8 mouse cellular contexts compared by ENCODE assay signal in genomic region chr14:54617897-54618365, GRCm38 (mm10). TPM values are rescaled to one million over a fixed set of nuclear protein-coding genes. Genes with fewer than 3 reads are reported as not detected.
DNase-seq lines count a peak whose midpoint lies in the region; ATAC-seq and TF ChIP-seq lines count a peak whose summit lies in the region.

TSS of gene Psmb5 (minus strand) at chr14:54618022.

- peak within 1 kb of the TSS; percentile 89 for H3K9ac ChIP-seq in forebrain, embryonic 14.5 days (ENCODE audit: low read length)

- TF ChIP-seq CTCF in lung, adult 2 months (IDR thresholded peaks at IDR 0.05; ENCODE audit: insufficient read depth, low read length) = no peak

- H3K36me3 ChIP-seq in forebrain, embryonic 14.5 days (ENCODE audit: control insufficient read depth, insufficient read depth, low read length) = peaks cover 25% of the 10 kb centered on the region

- under 1% methylated on average over 25 of the region's 25 CpGs for WGBS in forebrain, embryonic 14.5 days
- WGBS in lung, adult 2 months = under 1% methylated on average over 25 of the region's 25 CpGs

- H3K9me3 ChIP-seq in forebrain, embryonic 14.5 days (replicated peaks; ENCODE audit: control insufficient read depth, low read length) = no peaks in the 10 kb centered on the region

- intact Hi-C loops in heart, postnatal 14 days (cut with DNase I) = no loop called here

- H3K4me3 ChIP-seq in forebrain, embryonic 14.5 days (ENCODE audit: low read depth, low read length) = peak within 1 kb of the TSS; percentile 90
- peak within 1 kb of the TSS; percentile 89 for H3K4me3 ChIP-seq in lung, adult 2 months (replicated peaks; ENCODE audit: extremely low read depth, low read depth, low read length)

- H3K4me2 ChIP-seq in forebrain, embryonic 14.5 days (ENCODE audit: low read length) = peak within 1 kb of the TSS; percentile 75

- peak; percentile 93 for DNase-seq in ES-CJ7 (ENCODE audit: low read depth, low spot score)
- DNase-seq in cerebellum, adult 11 months = peak; percentile 88
- peak; percentile 96 for DNase-seq in forebrain, embryonic 14.5 days (ENCODE audit: low spot score)
- peak; percentile 86 to 87 for DNase-seq in heart, postnatal 14 days
- DNase-seq in layer of hippocampus, adult 11-12 months (ENCODE audit: low spot score) = peak; percentile 91
- DNase-seq in lung, adult 2 months = peak; percentile 93
- DNase-seq in thymus, adult 18-20 months = peak; percentile 72 to 80

- no peaks in the 10 kb centered on the region for H3K27me3 ChIP-seq in forebrain, embryonic 14.5 days (replicated peaks; ENCODE audit: control insufficient read depth, insufficient read depth, low read length)

- H3K27ac ChIP-seq in forebrain, embryonic 14.5 days (ENCODE audit: low read depth, low read length) = peak within 1 kb of the TSS; percentile 60

- H3K4me1 ChIP-seq in forebrain, embryonic 14.5 days (ENCODE audit: control insufficient read depth, insufficient read depth, low read length) = peaks cover 5% of the 10 kb centered on the region; the same call in 1 of the 2 replicates
- H3K4me1 ChIP-seq in lung, adult 2 months (ENCODE audit: control insufficient read depth, insufficient read depth, low read length) = no peaks in the 10 kb centered on the region; the same call in 1 of the 2 replicates

- ATAC-seq in forebrain, embryonic 14.5 days = peak; percentile 94
- ATAC-seq in neutrophil, adult 5-6 weeks (ENCODE audit: extremely low read depth, insufficient number of reproducible peaks, low FRiP score, poor library complexity, severe bottlenecking) = peak; percentile 97

- peak; percentile 61; the same call in 1 of the 2 replicates for TF ChIP-seq POLR2A in lung, adult 2 months (IDR thresholded peaks at IDR 0.05; ENCODE audit: borderline replicate concordance, extremely low read depth, low read depth, low read length)

RNA-seq across cellular contexts. Expression of gene Psmb5, which starts in this region (rescaled TPM):
- 506 and 542 TPM in 2 replicates for polyA plus RNA-seq in forebrain, embryonic 14.5 days (2014; fragmentation: Nextera tagmentation; extraction: Ambion mirVana)
- total RNA-seq in heart, postnatal 14 days (2021) = 100 to 1,000 TPM; 186 to 196 TPM
- 129 and 146 TPM in 2 replicates for polyA plus RNA-seq in lung, adult 2 months (2012; rRNA removed)
- total RNA-seq in neutrophil, adult 5-6 weeks (2017) = 24.0 and 29.1 TPM in 2 replicates

Comparison
In these comparisons a context has a peak if more than half of its experiments do, and no peak if none do; other contexts are left out.
1. Peak in every context shown above with its lines: DNase-seq, ATAC-seq, H3K4me3 ChIP-seq and H3K27ac ChIP-seq.